Mouse (Mus musculus): ENCODE results near the gene Fyb.
"Not testable (repeated sequence)": the region's sequence is repeated elsewhere in the genome, so short reads cannot be mapped to it uniquely, and the experiment has no call there.

Gene Fyb

DNA sequence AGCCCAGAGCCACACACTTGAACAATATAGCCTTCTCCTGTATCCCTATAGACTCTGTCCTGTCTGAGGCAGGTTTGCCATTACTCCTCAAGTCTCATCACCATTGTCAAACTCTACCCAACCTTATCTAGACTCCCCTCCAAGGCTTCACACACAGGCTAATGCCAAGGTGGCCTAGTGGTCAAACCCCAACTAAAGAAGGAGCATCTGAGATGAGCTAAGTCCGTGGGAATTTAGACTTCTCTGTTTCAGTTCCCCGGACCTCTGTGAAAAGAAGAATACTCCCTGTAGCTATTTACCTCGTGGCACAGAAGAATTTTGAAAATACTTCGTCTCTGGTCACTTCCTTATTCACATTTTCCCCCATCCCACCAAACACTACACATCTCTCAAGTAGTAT is 39.5 kb downstream of the Fyb start:
- DNase-seq (ENCODE audit: extremely low spot score), result no peak

DNA sequence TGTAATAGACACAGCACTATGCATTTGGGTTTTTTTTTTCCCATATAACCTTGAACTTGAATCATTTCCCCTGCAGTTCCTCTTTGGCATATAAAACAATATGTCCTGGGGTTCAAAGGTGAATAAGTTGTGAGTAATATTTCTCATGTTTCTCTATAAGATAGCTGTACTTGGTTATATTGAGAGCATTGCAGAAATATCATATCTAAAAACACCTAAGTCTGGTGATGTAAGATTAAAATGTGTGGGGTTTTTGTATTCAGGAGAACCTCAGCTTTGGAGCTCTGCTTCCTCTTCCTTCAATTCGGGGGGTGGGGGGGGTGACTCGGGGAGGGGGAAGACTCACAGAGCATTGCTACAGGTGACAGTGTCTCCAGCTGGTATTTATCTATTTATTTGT is 40.0 kb downstream of the Fyb start:
- DNase-seq (ENCODE audit: extremely low spot score), result no peak

DNA sequence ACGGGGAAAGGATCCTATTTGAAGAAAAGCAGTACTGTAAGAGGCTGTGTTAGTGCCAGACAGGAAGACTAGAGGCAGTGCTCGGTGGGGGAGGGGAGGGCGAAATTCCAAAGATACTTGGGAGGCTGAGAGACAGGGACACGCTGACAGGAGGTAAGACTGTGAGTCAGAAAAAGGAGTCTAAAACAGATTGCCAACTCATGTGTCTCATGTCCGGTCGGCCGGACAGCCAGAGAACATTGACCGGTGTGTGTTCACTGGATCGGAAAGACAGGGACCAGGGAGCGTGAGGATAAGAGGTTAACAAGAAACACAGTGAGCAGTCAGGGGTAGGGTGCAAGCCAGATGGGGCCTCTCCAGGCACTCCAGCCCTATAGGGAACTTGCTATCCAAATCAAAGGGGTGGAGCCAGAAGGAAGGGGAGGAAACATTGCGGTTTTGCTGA is 42.3 kb downstream of the Fyb start:
- peak; percentile 82 for DNase-seq (ENCODE audit: extremely low spot score)

- DNase-seq (ENCODE audit: extremely low spot score), result no peak
These were observed 43.2 kb downstream of the Fyb start for GRCm38 (mm10) chr15:6565873-6566272.

DNA sequence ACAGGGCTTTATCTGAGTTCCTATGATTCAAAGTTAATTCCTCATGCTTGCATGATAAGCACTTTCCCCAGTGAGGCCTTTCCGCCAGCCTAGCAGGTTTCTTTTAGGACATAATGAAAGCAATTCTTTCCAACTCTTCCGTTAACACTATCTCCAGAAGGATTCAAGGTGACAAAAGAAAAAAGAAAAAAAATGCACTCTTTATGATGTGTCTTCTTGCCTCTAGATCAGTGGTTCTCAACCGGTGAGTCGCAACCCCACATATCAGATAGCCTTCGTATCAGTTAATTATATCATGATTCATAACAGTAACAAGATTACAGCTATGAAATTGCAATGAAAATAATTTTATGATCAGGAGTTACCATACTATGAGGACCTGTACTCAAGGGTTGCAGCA is 45.3 kb downstream of the Fyb start:
- DNase-seq (ENCODE audit: extremely low spot score), result no peak

GRCm38 (mm10) chr15:6568605-6569004 is 46.0 kb downstream of the Fyb start:
- DNase-seq (ENCODE audit: extremely low spot score), result no peak

DNA sequence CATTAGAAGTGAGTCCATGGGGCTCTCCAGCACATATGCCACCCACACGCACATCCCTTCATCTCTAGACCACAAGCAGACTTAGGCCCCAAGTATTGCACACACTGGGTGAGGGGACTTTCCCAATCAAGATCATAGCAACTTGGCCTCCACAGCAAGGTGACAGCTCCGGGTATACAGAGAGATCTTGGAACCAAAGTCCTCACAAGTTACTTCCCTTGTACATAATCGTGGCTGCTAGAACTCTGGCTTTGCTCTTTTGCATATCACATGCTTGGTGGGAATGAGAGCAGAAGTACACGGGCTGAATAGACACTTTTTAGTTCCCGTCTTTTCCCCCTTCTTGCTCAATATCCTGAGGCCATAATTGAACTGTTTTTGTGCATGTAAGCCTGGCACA is 46.4 kb downstream of the Fyb start:
- DNase-seq (ENCODE audit: extremely low spot score), result no peak

- no peak for DNase-seq (ENCODE audit: extremely low spot score)
These were observed 47.7 kb downstream of the Fyb start for GRCm38 (mm10) chr15:6570164-6570861.

DNA sequence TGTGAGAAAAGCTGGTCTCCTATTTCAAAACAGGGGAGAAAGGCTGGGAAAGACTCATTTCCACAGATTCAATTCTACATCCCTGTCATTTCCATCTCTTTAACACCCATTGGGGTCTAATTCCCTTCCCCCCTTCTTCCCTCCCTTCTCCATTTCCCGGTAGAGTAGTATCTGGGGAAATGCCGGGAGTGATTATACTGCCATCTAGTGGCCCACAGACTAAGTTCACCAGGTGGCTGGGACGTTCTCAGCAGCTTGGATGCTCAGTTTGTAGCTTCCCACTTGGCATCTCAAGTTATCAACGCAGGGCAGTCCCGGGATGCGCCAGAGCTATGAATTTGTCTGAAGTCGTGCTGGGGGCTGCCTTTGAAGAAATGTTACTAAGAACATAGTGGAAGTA is 48.2 kb downstream of the Fyb start:
- DNase-seq (ENCODE audit: extremely low spot score), result peak; percentile 65

DNA sequence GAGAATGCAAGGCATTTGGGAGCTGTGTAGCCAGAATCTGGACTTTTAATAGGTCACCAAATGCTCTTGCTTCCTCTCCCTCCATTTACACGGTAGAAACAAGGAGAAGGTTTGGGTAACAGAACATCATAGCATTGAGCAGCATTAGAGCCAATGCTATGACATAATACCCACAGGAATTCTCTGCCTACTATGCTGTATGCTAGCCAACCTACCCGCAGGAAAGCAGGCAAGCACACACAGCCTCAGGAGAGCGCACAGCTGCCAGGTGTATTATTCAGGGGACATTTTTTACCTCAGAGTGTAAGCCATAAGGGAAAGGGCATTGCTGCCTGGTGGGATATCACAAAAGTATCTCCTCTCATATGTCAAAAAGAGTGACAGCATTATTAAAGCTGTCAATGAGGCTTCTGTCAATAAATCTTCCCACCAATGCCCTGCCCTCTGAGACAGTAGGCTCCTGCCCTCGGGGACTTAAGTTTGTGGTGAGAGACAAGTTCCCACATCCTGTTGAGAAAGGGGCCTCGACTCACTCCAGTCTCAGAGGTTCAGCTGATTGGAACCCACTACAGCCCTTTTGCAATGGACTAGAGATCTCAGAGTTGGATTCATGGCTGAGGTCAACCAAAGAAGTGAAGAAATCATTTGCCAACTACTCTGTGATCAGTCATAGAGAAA is 51.8 kb downstream of the Fyb start:
- DNase-seq (ENCODE audit: extremely low spot score), result no peak

DNA sequence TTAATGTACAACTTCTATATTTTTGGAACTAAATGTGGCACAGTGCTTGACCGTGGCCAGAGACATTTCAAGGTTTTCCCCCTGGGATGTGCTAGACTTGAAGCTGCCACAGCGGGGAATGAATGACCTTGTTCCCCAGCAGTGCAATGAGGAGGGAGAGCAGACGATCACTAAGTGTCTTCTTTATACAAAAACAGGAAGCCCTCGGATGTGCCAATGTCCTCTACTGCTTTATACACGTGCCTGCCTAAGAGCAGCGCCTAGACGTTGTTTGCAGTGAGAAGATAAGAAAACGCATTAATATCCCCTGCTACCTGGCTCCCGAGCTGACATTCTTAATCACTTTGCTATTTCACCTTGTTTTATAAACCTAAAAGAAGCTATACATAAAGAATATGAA is 55.3 kb downstream of the Fyb start:
- no peak for DNase-seq (ENCODE audit: extremely low spot score)

DNA sequence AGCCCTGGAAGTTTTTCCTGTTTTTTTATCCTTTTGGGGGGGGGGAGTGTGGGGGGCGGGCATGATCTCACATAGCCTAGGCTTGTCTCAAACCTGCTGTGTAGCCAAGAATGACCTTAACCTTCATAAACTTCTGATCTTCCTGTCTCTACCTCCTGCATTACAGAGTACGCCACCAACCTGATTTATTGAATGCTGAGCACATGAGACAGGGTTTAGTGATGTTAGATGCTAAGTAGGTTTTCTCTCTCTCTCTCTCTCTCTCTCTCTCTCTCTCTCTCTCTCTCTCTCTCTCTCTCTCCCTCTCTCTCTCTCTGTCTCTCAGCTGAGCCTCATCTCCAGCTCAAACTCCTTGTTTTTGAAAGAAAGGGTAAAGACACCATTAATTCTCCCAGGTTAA is 56.0 kb downstream of the Fyb start:
- DNase-seq (ENCODE audit: extremely low spot score), result no peak

DNA sequence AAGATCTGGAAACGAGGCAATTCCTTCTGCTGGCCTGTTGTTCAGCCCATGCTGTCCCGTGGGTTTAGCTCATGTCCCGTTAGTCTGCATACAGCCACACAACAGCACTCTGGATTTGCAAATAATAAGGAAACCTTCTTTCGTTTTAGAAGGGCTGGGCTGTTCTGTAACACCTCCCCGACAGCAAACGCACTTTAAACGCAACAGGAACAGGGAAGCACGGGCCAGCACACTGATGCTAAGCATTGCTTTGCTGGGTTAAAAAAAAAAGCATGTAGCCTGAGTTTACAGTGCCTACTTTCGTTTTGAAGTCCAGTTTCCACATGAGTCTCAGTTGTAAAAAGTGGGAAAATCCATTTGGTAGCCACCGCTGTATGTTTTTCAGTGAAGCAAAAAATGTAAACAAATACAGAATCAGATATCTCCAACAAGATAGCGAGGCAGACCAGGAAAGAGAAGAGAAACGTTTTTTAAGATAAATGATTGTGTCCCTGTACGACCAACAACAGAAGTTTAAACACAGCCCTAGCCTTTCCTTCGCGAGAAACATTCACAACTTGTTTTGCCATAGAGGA is 56.6 kb downstream of the Fyb start:
- DNase-seq (ENCODE audit: extremely low spot score), result no peak

- no peak for DNase-seq (ENCODE audit: extremely low spot score)
These were observed 57.2 kb downstream of the Fyb start for GRCm38 (mm10) chr15:6579769-6580261.

DNA sequence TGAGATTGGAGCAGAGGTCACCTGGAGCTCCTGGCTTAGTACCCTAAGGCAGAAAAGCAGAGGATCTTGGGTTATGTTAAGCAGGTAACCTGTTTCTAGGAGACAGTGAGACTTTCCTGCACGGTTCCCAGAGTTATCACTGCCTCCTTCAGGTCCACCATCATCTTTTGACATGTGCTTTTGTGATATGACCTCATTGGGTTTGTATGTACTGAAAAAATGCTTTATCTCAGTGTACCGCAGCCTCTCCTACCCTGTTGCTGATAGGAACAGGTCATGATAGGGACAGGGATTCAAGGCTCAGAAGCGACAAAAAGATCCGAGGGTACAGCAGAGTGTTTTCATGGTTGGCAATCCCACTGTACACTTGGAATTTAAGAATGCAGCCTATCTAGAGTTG is 62.0 kb downstream of the Fyb start:
- no peak for DNase-seq (ENCODE audit: extremely low spot score)

DNA sequence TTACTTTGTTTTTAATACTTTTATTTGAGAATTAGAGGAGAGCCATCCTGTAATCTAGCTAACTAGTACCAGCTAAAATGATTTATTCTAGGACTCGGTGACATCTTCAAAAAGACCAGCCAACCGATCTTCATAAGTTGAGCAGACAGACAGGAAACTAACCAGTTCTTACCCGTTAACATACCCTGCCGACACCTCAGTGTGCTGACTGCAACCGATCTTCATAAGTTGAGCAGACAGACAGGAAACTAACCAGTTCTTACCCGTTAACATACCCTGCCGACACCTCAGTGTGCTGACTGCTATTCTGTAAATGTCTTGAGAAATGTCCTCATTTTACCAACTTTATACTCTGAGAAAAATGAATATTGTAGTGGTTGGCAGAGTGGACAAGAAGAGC is 63.7 kb downstream of the Fyb start:
- not testable (repeated sequence) for DNase-seq (ENCODE audit: extremely low spot score)

- DNase-seq (ENCODE audit: extremely low spot score), result no peak
These were observed 64.9 kb downstream of the Fyb start for GRCm38 (mm10) chr15:6587526-6587925.

- no peak for DNase-seq (ENCODE audit: extremely low spot score)
These were observed 65.5 kb downstream of the Fyb start for GRCm38 (mm10) chr15:6588192-6588591.

DNA sequence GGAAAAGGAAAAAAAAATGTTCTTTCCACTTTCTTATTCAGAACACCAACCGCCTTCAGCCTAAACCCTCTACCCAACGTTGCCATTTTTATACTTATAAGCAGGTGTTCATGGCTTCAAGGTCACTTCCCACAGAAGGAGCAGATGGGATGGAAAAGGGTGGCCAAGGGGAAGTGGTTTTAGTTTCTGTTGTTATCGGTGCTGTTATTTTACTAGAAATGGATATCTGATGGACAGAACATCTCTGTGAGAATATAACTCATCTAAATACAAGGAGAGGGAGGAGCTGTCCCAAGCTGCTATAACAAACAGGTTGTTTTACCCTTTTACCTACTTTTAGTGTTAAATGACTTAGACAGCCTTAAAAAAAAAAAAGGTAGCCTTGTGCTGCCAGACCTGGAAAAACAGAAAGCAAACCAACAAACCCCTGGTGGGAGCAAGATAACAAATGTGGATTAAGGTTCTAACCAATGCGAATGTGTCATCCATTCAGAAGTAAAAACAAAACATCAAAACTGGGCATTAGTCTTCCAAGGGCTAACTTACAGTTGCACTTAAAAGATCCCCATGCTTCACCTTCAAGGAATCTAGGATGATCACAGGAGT is 68.3 kb downstream of the Fyb start:
- DNase-seq (ENCODE audit: extremely low spot score), result no peak

GRCm38 (mm10) chr15:6591527-6591926 is 68.9 kb downstream of the Fyb start:
- DNase-seq (ENCODE audit: extremely low spot score), result no peak

- DNase-seq (ENCODE audit: extremely low spot score), result no peak
These were observed 70.1 kb downstream of the Fyb start for GRCm38 (mm10) chr15:6592561-6593253.

- no peak for DNase-seq (ENCODE audit: extremely low spot score)
These were observed 70.6 kb downstream of the Fyb start for GRCm38 (mm10) chr15:6593254-6593623.
